ENCODE assay signal across 19 mouse cellular contexts in the genomic region with DNA sequence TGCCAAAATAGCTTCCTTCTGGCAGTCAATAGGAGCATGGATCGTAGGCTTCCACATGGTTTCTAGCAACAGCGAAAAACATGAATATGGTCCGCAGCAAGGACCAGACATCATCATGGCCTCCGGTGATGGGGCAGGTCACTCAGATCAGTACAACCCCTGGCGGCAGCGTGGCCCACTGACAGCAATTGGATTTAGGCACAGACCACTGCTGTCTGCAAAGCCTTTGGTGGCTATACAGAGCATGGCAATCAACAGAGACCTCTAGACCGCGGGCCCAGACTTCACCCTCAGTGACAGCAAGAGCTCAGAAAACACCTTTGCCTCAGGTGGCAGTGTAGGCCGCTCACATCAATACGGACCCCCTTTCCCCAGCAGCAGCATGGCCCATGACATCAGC.
"Had no signal": no experiment of that assay in that cellular context is flagged by ENCODE, and none has a peak within 500 bp of the region (broad histone marks: within the 10 kb centered on the region; RNA-seq: fewer than 3 reads in every experiment).

No protein-coding gene starts in this region.

- H3K9me3 ChIP-seq: liver, embryonic 12.5 days; midbrain, embryonic 10.5 days; midbrain, embryonic 15.5 days; neural tube, embryonic 13.5 days; neural tube, embryonic 15.5 days had no signal

- H3K9ac ChIP-seq: liver, embryonic 12.5 days; liver, embryonic 14.5 days; lung, embryonic 14.5 days; midbrain, embryonic 15.5 days; neural tube, embryonic 13.5 days; neural tube, embryonic 15.5 days had no signal

- H3K4me2 ChIP-seq: liver, embryonic 12.5 days; lung, embryonic 14.5 days; midbrain, embryonic 15.5 days; neural tube, embryonic 13.5 days; neural tube, embryonic 15.5 days had no signal

- ATAC-seq: liver, embryonic 12.5 days; lung, postnatal 0 days; midbrain, embryonic 15.5 days had no signal

- H3K4me3 ChIP-seq: liver, embryonic 12.5 days; midbrain, embryonic 10.5 days; midbrain, embryonic 15.5 days; myocyte; neural tube, embryonic 13.5 days; neural tube, embryonic 15.5 days had no signal

- H3K4me1 ChIP-seq: liver, embryonic 12.5 days; midbrain, embryonic 10.5 days; midbrain, embryonic 15.5 days; neural tube, embryonic 13.5 days; neural tube, embryonic 15.5 days had no signal

- H3K27me3 ChIP-seq: liver, embryonic 12.5 days; midbrain, embryonic 15.5 days; neural tube, embryonic 13.5 days; neural tube, embryonic 15.5 days had no signal

- H3K27ac ChIP-seq: liver, embryonic 12.5 days; liver, embryonic 14.5 days; midbrain, embryonic 10.5 days; midbrain, embryonic 15.5 days; neural tube, embryonic 13.5 days; neural tube, embryonic 15.5 days had no signal

- DNase-seq: lung, adult 18-20 months; lung, embryonic 14.5 days; lung, postnatal 4 days; retina, postnatal 1 day; right cerebral cortex, adult 18-20 months; right cerebral cortex, postnatal 25 days; right cerebral cortex, postnatal 4 days; spleen, adult 18-20 months; thymus, adult 18-20 months; thymus, postnatal 14 days; thymus, postnatal 36 days had no signal

- H3K36me3 ChIP-seq: liver, embryonic 12.5 days; midbrain, embryonic 10.5 days; midbrain, embryonic 15.5 days; neural tube, embryonic 13.5 days; neural tube, embryonic 15.5 days had no signal
